Mouse (Mus musculus) heart, adult 8-10 months (tissue): ENCODE measurements around the gene Tbx10. TPM values are rescaled to one million over a fixed set of nuclear protein-coding genes. Genes with fewer than 3 reads are reported as not detected.
"Not testable (repeated sequence)": the region's sequence is repeated elsewhere in the genome, so short reads cannot be mapped to it uniquely, and the experiment has no call there.

ENCODE experiments used
- DNase-seq: peaks from one replicate; pipeline ENCODE4 v3.0.0; 2022; ENCODE audit warnings: low spot score
- total RNA-seq, 4 experiments: library from RNA; stranded (reverse); gene quantifications; 2 replicates each; pipeline ENCODE4 v1.2.4; 2022

Gene Tbx10
- total RNA-seq = not detected

DNA sequence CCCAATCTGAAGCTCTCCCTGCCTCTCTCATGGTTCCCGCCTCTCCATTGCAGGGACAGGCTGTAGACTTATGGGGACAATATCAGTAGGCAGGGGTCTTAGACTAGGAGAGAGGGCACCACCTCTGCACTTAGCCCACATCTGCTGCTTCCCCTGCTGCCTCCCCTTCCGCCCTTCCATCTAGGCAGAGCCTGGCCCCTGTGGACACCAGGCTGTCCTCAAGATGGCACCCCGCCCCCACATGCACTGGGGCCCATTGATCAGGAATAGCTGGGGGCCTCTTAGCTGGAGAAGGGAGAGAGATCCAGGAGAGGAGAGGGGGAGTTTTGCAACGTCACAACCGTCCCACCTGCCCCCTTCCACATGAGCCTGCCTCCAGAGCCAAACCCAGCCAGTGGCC, at the start of gene Tbx10:
Gene Tbx10, plus strand, starts transcription at position 337 of the 400 bp plus-strand sequence.
- no peak for DNase-seq

DNA sequence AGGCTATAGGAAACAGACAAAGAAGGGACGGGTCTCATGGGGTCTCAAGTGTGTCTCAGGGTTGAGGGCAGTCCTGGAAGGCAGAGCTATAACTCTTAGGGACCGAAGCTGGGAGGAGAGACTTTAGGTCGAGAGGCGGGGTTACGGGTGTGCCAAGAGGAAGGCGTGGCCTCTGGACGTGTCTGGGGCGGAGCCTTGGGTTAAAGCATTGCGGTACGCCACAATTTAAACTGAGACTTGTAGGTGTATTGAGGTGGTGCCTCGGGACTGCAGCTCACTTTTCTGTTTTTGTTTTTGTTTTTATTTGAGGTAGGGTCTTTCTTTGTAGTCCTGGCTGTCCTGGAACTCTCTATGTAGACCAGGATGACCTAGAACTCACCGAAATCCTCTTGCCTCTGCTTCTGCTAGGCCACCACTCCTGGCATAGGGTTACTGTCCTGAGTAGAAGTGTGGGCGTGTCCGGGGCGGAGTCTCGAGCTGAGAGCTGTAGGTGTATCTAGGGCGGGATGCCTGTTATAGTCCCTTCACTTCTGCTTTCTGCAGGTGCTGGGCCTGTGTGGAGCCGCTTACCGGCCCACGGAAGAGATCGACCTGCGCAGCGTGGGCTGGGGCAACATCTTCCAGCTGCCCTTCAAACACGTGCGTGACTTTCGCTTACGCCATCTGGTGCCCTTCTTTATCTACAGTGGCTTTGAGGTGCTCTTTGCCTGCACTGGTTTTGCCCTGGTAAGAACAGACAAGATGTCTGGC, 49.4 kb upstream of the Tbx10 start:
- DNase-seq = no peak

DNA sequence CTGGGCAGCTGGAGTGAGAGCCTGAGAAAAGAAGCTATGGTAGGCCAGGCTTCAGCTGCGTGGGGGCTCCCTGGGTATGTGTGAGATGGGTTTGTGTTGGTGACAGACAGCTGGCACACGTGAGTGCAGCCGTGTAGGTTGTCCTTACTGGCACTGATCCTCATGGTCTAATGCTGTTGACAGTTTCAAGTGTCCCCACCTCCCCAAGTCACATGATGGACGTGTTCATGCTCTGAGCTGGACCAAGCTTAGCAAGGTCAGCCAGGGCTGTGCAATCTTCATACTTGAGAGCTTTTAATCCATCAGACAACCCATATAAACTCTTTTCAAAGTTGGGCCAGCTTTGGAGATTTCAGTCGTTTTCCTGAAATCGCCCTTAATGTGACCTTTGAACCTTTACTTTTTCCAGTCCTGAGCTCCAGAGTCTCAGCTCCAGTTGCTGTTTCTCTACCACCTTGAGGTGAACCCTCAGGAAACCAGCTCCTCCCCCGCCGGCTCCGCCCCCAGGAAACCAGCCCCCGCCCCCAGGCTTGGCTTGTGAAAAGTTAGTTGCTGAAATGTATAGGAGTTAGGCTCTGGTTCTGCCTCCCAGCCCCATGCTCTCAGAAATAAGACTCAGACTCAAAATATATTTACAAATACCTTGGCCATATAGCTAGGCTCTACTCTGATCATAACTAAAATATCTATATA, 46.5 kb upstream of the Tbx10 start:
- DNase-seq = peak; percentile 18

DNA sequence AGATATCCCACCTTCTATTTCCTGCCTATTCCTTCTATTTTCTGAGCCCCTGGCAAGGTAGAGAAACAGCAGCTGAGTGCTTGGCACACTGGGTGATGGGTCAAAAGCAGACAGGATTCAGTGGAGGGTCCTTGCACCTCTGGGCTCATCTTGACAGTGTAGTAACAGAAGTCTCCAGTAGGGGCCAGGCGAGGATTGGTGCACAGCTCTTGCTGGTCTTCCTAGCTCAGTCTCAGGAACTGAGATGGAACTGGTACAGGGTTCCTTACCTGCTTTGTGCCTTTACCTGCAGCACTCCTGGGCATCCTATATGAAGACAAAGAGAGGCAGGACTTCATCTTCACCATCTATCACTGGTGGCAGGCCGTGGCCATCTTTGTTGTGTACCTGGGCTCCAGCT, 45.8 kb upstream of the Tbx10 start:
- peak; percentile 63 for DNase-seq

DNA sequence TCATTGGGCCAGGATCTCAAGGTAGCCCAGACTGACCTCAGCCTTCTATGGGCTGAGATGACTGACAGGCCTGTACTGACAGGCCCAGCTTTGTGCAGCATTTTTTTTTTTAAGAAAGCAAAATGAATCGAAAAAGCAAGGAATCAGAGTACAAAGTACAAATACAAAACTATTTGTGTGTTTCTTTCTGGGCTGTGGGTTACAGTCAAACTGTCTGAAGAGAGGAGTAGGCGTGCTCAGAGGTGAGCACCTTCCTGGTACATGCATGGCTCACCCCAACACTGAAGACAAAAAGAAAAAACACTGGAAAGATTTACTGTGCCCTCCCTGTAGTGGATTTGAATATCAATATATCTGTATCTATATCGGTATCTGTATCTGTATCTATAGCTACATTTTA, 44.7 kb upstream of the Tbx10 start:
- no peak for DNase-seq

DNA sequence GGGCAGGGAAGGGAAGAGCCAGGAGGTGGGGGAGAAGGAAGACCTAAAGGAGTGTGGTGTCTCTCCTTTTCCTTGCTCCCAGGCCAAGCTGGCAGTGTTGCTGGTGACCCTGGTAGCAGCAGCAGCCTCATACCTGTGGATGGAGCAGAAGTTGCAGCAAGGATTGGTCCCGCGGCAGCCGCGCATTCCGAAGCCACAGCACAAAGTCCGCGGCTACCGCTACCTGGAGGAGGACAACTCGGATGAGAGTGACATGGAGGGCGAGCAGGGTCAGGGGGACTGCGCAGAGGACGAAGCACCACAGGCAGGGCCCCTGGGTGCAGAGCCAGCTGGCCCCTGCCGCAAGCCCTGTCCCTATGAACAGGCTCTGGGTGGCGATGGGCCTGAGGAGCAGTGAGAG, 44.0 kb upstream of the Tbx10 start:
- DNase-seq = no peak

DNA sequence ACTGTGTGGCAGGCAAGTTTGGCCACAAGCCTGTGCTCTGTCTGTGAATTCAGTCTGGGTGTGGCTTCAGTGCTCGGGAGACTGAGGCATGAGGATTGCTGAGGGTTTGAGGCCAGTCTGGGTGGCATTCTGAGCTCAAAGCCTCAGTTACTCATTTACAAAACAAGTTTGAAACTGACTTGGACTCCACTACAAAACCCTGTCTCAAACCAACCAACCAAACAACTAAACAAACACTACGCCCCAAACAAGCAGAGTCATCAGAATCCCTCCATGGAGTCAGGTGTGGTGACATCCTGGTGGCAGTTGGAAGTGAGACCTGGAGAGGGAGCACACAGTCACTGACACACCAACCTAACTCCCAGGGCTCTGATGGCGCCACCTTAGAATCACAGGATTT, 42.2 kb upstream of the Tbx10 start:
- no peak for DNase-seq

DNA sequence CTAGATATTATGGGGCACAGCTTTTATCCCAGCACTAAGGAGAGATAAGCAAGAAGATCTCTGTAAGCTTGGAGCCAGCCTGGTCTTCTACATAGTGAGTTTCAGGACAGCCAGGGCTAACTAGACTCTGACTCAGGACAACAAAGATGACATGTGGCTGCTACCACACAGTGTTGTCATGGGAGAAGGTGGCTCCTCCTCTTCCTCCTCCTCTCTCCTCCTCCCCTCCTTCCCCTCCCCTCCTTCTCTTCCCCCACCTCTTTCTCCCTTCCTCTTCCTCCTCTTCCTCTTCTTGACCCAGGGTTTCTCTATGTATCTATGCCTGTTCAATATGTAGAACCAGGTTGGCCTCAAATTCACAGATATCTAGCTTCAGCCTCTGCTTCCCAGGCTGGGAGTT, 41.1 kb upstream of the Tbx10 start:
- DNase-seq = no peak

DNA sequence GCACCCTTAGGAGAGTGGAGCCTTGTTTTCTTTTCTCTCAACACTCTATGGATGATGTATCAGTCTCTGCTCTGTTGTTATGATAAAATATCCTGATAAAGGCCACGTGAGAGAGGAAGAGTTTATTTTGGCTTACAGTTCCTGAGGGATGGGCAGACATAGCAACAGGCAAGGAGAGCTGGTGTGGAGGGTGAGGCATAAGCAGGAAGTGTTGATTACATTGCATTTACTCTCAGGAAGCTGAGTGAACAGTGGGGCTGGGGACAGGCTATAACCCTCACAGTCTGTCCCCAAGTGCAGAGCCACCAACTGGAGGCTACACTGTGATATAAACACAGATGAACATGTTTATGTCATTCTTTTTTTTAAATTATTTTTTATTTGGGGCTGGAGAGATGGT, 40.5 kb upstream of the Tbx10 start:
- DNase-seq = no peak

DNA sequence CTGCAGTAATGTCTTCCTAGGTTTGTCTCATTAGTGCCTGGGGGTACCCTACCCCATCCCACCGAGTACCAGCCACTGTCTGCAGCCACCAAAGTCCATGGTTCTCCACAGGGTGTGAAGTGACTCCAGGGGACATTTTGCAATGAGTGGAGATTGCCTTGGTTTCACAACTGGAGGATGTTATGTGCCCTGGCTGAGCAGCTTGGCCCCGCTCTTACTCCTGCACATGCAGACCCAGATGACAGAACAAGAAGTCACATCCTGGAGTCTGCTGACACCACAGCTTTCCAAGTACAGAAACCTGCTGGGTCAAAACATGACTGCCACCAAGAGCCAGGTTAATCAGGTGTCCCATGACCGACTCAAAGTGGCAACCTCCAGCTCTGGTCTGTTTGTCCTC, 37.5 kb upstream of the Tbx10 start:
- DNase-seq = no peak

DNA sequence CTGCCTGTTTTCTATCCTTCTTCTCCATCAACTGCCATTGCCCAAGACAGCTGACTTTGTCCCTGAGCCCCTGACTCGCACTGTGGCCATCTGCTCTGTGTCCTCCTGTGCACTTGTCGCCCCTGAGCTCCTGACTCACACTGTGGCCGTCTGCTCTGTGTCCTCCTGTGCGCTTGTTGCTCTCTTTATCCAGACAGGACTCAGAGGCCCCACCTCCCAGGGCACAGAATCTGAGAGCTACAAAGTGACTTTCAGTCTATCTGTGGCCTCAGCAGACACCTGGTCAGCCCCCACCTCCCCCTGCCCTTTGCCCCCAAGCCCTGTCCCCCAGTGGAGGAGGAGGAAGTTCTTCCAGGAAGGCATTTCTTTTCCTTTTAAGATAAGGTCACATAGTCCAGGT, 36.7 kb upstream of the Tbx10 start:
- DNase-seq = no peak

DNA sequence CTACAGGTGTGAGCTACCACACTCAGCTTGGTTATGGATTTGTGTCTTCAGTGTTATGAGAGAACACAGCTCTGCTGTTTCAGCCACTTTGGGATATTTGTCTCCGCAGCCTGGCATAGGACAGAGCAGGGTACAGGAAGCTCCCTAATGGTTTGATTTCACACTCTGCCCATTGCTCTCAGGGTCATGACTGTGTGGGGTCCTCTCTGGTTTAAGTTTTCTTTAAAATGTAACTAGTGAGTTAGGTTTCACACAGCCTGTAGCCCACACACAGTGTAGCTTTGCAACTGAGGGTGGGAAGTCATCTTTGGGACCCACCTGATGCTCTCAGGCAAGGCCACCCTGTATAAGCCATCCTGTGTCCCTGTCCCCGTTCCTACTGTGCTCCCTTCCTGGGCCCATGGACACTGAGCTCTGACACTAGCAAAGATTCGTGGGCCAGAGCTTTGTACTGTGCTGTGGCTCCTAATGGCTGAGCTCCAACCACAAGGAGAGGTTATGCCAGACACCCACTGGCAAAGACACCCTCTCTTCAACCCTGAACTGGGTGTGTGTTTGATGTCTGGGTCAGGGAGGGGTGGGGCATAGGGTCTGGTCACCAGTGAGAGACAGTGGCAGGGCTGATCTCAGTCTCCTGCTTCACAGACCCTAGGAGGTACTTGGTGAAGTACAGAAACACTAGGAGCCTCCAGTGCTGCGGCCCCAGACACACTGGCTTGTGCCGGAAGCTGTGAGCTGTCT, 35.1 kb upstream of the Tbx10 start:
- not testable (repeated sequence) for DNase-seq

DNA sequence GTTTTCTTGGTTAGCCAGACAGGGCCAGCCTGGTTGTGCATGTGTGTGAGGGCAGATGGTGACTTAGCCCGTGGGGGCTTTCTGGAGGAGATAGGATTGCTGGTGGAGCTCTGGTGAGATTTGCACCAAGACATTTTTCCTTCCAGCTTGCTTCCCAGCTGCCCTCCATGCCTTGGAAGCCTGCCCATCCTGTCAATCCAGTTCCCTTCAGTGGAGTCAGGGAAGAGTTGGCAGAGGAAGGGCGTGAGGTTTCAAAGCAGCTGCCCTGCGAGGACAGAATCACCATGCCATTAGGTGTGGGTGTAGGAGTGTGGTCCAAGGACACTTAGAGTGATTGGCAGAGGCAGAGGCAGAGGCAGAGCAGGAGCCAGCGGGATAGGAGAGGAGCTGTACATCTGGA, 34.1 kb upstream of the Tbx10 start, which contains the start of gene Aldh3b3:
Gene Aldh3b3, plus strand, starts transcription at position 176 of the 400 bp plus-strand sequence.
- no peak for DNase-seq

DNA sequence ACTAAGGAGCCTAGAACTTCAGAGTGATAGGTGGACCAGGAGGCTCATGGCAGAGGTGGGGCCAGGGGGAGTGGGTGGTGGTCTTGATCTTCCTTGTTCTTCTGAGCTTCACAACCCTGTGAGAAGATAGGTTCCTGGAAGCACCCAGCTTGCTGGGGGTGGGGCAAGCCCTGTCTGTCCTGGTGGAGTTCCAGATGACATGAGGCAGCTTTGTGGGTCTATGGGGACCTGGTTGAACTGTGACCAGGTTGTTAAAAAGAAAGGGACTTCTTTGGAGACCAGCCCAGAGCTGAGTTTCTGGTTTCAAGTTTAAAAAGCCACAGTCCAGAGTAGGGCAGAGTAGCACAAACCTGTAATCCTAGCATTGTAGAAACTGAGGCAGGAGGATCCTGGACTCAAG, 33.5 kb upstream of the Tbx10 start:
- DNase-seq = no peak

DNA sequence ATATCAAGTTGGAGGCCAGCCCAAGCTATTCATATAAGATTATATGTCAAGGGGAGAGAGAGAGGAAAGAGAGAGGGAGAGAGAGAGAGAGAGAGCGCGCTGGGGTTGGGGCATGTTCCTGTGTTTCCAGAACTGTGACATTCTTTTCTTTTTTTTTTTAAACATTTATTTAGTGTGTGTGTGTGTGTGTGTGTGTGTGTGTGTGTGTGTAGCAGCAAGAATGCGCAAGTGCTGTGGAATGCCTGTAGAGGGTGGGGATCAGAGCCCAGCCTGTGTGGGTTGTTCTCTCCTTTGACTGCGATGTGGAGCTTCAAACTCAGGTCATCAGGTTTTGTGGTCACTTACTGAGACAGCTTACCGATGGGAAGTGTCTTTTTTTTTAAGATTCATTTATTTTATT, 32.3 kb upstream of the Tbx10 start:
- no peak for DNase-seq

DNA sequence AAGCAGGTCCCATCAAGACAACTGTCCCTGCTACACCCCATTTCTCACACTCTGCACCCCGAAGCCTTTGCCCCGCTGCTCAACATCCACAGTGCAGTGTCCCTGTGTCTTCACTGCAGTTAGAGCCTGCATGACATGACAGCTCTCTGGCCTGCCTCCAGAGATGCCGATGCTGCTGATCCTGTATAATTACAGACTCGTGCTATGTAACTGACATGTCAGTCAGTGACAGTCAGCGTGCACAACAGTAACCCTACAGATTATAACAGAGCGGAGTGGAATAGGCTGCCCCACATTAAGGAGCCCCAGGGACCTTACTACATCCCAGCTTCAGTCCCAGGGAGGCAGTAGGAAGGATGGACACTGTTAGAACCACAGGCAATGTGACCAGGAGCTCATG, 30.7 kb upstream of the Tbx10 start:
- DNase-seq = not testable (repeated sequence)

DNA sequence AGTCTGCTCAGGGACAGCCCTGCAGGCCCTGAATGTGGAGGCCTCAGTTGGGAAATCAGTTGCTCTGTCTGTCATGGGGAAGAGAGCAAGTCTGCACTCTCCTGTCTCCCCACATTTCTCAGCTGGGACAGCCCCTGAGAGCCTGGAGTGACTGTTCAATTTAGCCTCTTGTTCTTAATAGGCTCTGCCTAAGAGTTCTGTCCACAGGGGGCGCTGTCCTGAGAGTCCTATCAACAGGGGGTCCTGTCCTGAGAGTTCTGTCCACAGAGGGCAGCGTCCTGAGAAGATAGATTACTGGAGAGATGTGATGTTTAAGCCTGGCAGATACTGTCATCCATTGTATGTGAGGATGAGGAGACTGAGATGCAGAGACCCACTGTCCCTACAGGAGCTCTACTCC, 30.1 kb upstream of the Tbx10 start:
- no peak for DNase-seq

DNA sequence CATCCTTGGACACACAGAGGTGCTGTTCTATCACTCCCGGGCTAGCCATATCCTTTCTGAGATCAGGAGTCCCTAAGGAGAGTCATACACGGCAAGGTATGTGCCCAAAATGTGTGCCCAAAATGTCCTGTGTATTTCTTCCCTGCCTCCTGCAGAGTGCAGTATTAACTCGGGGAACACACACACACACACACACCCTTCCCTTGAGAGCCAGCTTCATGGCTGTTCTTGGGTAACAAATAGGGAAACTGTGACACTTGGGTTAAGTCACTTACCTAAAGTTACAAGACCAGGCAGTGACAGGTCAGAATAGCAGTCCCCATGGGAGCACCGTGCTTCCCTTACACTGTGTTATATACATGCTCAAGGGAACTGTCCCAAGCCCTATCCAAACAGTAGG, 28.5 kb upstream of the Tbx10 start:
- DNase-seq = no peak

DNA sequence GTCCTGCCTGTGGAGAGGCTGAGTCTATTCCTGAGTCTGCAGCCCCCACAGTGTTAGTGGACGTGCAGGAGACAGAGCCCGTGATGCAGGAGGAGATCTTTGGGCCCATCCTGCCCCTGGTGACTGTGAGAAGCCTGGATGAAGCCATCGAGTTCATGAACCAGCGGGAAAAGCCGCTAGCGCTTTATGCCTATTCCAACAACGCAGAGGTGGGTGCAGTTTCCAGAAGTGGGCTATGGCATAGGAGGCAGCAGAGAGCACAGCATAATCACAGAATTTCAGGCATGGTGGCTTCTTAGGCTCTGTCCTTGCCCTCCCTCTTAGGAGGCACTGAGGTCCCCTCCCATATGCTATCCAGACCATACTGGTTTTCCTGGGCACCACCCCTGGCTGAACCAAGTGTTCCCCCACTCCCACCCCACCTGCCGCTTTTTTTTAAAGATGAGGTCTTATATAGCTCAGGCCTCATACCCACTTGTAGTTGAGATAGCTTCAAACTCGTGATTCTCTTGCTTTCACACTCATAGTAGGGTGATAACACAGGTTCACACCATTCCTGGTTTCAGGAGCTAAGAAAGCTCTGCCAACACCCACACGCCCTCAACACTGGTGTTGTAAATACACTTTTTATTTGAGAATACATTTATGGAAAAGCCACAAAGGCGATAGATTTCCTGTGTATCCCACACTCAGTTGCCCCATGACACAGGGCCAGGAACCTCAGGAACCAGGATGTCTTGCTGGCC, 26.0 kb upstream of the Tbx10 start:
- no peak for DNase-seq

DNA sequence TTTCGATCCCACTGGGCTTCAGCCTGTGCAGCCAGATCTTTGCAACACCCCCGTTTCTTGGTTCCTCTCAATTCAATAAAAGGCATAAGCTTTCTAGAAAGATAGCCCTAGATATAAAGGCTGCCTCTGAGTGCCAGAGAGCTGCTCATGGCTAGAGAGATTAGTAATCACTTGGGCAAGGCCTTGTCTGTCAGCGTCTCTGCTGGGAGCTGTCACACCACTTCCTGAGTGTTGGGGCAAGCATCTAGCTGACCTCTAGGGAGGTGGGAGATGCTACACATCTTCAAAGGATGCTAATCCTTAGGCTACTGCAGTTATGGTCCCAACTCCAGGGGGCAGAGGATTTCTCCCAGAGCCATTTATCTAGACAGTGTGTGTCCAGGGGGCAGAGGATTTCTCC, 25.3 kb upstream of the Tbx10 start:
- no peak for DNase-seq

DNA sequence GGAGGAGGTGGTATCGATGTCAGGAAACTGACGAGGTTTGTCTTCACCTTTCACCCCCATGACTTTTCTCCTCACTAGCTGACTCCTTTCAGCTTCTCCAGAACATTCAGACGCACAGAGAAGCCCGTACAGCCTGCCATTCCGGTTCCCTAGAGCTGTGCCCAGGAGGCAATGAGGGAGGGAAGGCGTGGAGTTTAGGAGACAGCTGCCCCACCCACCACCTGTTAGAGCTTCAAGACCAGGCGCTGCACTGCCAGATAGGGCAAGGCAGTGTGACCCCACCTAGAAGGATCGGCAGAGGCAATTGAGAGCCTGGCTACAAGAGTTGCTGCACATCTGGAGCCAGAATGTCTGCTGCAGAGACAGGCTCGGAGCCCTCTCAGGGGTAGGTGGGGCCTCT, 20.3 kb upstream of the Tbx10 start, which contains the start of gene Aldh3b2:
Gene Aldh3b2, plus strand, starts transcription at position 100 of the 400 bp plus-strand sequence.
- DNase-seq = no peak

DNA sequence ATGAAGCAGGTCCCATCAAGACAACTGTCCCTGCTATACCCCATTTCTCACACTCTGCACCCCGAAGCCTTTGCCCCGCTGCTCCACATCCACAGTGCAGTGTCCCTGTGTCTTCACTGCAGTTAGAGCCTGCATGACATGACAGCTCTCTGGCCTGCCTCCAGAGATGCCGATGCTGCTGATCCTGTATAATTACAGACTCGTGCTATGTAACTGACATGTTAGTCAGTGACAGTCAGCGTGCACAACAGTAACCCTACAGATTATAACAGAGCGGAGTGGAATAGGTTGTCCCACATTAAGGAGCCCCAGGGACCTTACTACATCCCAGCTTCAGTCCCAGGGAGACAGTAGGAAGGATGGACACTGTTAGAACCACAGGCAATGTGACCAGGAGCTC, 17.9 kb upstream of the Tbx10 start:
- DNase-seq = not testable (repeated sequence)
